Mouse (Mus musculus) kidney, adult 2 months (tissue): ENCODE results near the gene Sergef.

Experiments used
- CTCF ChIP-seq: fragments of 200-500 bp; conservative IDR thresholded peaks from 2 replicates; pipeline ENCODE4 v1.5.1; 2011; ENCODE audit warnings: low read depth, mild to moderate bottlenecking, control low read depth, low read length, moderate library complexity, mixed read lengths; ENCODE audit not compliant: insufficient read depth, insufficient read length
- POLR2A ChIP-seq: fragments of 200-500 bp; IDR thresholded peaks from one replicate; pipeline ENCODE4 v1.6.1; 2011; ENCODE audit warnings: low read depth, low read length, control low read depth

- TF ChIP-seq CTCF, result no peak
- TF ChIP-seq POLR2A, result no peak
These were observed 22.0 kb upstream of the Sergef start for GRCm38 (mm10) chr7:46661591-46662090.
